Mouse (Mus musculus) layer of hippocampus, adult 18-20 months (tissue): ENCODE measurements around the gene Cdk5rap3. TPM values are rescaled to one million over a fixed set of nuclear protein-coding genes. Genes with fewer than 3 reads are reported as not detected.
A peak's percentile ranks its signal among the peaks of the same experiment; 100 is the strongest.

ENCODE experiments used
- DNase-seq, 2 experiments: peaks; one replicate each; pipeline ENCODE4 v3.0.0; 2022; ENCODE audit warnings: low spot score in 2 of 2
- total RNA-seq, 2 experiments: library from RNA; stranded (reverse); gene quantifications; 2 replicates each; pipeline ENCODE4 v1.2.3; 2021

Gene Cdk5rap3
- total RNA-seq, 2 experiments from 2014 or later, result 34.9 to 35.3 TPM

DNA sequence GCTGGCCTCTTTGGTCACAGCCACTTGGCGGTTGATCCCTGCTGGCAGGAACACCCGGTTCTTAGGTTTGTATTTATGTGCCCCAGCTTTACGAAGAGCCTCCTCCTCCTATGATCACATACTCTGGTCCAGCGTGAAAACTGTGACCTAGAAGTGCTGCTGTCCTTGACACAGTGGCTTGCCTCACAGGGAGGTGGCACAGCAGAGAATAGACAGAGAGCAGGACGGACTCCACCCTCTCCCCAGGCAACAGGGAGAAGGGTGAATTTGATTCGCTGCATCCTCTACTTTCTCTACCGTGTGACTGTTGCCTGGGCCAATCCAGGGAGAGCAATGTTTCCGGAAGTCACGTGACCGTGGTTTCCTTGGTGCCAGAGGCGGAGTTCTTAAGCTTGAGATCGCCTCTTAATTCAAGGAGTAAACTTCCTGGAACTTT, 18.6 kb upstream of the Cdk5rap3 start:
- DNase-seq, result peak in 1 of 2 experiments; percentile 57

DNA sequence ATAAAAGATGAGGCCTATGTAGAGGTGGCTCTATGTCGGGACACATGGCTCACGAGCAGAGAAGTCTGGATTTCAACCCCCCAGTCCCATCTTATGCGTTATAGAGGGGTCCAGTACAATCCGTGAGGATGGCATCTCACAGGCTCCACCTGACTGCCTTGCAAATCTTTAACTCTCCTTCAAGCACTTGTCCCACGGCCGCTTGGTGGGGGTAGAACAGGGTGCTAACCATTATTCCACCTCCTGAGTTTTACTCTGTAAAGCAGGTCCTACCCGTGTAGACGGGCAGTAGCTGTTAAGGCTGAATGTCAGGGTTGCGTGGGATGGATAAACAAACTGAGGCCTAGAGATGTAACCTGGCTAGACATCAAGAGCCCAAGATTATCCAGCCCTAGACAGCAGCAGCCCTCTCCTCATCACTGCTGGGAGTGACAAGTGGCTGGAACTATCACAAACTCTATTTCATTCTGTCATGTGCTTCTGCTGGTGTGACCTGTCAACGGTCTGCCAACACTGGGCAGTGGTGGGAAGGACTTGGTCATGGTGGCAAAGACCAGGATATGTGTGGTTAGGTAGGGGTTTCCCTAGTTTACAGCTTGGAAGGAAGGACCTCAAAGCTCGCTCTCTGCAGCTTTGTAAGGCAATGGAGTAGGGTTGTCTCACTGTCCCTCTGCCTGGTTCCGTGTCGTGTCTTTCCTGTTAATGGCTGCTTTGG, 17.4 kb upstream of the Cdk5rap3 start:
- no peak for DNase-seq

DNA sequence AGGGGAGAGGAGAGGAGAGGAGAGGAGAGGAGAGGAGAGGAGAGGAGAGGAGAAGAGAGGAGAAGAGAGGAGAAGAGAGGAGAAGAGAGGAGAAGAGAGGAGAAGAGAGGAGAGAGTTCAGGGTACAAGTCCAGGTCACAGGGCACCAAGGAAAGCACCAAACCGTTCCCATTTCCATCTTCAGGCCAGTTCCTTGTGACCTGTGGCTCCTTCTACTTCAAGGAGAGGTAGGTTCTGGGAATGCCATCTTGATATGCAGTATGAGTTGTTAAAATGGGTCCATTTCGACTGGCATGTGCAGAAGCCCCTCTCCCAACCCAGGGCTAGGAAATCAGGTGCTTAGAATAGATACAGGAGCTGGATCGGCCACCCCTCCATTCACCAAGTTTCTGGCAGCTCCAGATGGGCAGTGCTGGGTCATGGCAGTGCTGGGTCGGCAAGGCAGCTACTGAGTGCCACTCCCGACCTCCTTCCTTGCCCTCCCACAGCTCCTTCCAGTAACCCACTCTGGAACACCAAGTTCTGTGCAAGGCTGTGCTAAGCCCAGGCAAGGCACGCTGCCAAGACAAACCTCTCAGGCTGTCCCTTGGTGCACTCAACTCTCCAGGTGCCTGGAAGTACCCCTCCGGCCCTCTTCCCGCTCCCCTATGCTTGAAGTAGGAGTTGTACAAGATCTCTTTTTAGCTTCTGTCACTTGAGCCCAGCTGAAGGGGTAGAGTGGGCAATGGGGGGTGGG, 15.2 kb upstream of the Cdk5rap3 start:
- DNase-seq, result no peak

DNA sequence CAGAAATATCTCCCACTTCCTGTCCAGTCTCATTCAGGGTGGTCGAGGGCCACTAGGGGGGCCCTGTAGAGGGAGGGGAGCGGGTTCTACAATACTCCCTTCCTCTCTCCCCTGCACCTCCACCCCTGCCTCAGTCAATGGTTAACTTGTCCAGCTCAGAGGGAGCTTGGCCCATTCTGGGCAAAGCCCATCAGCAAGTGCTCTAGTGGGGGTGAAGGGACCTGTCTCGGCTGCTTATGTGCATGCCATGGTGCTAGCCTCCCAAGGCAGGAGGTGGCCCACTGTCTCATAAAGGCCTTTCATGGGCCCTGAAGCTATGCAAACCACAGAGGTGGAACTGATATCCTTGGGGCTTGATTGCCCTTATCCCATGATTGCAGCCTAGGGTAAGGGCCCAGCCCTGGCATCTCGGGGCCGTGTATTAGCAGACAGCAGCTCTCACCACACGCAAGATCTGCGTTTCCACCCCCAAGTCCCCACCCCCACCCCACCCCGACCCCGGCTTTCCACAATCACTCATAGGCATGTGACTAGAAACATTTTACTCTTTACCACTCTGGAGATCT, 13.6 kb upstream of the Cdk5rap3 start:
- no peak for DNase-seq

DNA sequence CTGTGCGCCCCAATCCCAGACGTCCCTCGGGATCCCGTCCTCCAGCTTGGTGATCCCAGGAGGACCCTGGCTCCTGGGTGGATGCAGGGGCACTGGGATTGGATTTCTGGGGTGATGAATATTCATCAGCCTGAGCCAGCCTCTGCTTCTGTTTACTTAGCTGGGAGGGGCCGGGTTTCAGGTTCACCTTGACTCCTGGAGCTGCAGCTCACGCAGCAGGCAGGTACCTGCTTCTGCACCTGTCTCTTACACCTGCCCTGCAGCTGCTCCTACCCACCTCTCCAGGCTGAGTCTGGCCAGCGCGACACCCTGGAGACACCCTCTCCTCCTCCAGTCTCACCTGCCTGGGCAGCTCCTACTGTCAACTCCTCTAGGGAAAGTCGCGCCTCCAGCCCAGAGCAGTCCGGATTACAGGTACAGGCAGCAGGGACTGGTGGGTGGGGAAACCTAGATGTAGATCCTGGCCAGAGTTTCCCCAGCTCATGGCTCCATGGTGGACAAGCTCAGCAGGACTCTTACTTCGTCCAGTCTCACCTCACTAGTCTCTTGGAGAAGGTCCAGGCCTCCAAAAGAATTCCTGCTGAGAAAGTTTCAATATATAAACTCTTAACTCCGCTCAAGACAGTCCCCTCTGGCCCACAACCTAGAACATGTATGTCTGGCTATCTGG, 12.9 kb upstream of the Cdk5rap3 start:
- DNase-seq, result no peak

DNA sequence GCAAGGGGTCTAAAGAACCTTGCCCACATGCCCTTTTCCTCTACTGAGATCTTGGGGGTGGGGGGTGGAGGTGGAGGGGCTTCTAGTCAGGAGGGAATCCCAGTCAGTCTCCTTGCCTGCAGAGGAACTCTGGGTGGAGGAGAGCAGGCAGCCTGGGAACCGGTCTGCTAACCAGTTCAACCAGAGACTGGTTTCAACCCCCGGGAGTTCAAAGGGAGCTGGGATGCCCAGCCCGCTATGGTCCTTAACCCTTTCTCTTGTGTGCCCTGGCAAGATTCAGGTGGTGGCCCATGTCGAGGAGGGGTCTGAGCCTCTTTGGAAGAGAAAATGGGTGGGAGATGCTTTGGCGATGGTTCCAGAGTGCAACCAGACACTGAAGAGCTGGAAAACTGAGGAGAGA, 12.4 kb upstream of the Cdk5rap3 start:
- no peak for DNase-seq

DNA sequence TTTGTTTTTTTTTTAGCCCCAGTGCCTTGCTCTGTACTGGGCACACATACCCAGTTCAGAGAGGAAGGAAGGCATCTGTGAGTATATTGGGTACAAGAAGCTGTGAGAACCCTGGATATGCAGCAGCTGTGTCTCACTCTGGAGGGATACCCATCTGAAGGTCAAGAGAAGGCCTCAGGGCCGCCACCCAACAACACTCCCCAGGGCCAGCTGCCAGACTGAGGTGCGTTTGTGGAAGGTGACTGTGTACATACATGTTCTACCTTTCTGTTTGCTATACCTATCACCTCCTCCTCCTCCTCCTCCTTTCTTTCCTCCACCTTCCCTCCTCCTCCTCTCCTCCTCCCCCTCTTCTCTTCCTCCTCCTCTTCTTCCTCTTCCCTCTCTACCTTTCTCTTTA, 11.8 kb upstream of the Cdk5rap3 start, which contains the start of gene Prr15l:
Prr15l (plus strand) TSS at position 17 of the 400 bp plus-strand sequence.
- DNase-seq, result no peak

DNA sequence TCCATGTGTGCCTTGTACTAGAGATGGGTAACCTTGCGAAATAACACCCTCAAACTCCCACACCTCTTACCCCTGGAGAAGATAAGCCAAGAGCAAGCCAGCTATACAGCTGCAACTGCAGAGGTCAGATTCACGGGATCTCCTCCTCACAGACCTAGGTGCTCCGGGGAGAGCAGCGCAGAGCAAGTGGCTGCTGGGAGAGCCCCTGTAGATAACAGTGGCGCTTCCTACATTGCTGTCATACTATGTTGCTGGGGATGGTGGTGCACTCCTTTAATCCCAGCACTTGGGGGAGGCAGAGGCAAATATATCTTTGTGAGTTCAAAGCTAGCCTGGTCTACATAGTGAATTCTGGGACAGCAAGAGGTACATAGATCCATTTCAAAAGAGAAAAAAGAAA, 10.3 kb upstream of the Cdk5rap3 start:
- no peak for DNase-seq

DNA sequence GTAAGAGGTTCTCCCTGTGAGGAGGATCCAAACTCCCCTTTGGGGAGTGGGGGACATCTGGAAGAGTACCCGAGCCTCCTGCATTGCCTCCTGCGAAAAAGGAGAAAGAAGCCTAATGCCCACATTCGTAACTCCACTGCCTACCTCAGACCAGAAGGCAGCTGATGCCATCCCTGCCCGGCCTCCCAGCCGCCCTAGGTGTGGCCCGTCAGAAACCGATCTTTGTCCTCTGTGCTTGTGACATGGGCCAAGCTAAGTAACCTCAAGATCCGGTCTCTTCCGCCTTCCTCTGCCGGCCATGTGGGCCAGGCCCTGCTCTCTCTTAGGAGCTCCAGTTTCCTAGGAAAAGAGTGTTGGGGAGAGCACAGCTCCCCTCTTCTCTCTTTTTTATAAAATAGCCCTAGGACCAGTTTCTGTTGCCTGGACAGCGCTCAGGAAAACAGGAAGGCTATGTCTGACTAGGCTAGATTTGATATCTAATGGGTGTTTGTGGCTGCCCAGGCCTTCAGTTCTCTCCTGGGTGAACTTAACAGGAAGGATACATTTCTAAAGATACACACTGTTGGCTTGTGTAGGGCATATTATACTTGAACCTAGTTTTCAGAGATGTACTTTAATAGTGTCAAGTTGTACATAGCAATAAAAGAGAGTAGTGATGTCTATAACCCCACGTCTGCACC, 9.3 kb upstream of the Cdk5rap3 start:
- DNase-seq, result no peak

DNA sequence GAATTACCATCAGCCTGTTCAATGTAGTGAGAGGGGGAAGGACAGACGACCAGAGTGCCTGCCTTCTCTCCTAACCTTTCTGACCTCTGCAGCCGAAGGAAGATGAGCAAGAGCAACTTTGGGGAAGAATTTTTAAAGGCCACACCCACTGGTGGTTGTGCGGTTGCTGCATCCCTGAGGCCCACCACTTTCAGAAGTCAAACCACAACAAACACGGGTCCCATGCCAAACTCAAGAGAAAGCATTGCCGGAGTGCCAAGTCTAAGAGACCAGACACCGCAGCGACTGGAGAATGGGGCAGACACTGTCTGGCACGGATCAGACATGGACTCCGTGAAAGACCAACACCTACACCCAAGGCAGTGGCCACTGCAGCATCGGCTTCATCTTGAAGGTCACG, 8.6 kb upstream of the Cdk5rap3 start:
- no peak for DNase-seq

DNA sequence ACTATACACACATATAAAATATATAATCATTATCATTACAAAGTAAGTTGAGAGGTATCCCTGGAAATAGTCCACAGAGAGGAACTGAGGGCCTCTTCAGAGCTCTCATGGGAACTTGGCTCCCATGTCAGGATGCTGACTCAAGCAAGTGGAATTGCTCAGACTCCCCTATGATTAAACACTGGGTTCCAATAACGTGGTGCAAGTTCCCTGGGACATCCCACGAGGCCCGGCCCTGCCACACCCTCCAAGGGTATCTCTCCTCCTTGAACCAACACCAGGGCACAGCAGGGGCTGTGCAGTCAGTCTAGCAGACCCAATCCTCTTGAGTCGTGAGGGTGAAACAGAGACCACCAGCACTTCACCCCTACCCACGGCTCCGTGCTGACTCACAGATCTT, 2.7 kb upstream of the Cdk5rap3 start:
- no peak for DNase-seq

DNA sequence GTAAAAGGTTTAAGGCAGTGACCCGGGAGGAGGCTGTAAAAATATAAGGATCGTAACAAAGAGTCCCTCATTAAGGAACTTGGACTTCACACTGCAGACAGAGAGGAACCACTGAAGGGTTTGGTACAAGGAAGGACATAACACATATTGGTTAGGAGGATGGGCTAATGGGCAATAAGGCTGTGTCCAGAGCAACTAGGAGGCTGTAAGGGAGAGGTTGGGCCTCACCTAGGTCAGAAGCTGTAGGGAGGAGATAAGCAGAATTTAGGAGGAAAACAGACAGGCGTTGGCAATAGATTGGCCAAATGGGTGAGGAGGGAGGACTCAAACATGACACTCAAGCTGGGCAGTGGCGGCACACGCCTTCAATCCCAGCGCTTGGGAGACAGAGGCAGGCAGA, 1.1 kb upstream of the Cdk5rap3 start:
- no peak for DNase-seq

DNA sequence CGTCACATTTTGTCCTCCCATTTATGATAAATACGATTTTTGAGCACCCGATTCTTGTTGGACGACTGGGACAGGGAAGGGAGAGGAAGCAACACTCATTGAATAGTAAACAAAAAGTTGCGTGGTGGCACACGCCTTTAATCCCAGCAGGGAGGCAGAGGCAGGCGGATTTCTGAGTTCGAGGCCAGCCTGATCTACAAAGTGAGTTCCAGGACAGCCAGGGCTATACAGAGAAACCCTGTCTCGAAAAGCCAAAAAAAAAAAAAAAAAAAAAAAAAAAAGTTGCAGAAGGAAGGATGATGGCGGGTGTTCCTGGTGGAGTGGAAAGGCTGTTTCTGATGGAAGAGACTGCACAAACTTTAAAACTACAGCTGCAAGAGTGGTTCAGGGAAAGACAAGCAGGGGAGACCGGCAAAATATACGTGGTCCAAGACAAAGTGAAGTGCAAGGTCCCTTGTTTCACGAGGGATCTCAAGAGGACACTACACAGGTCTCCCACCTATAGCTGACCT, 645 bp upstream of the Cdk5rap3 start:
- no peak for DNase-seq

DNA sequence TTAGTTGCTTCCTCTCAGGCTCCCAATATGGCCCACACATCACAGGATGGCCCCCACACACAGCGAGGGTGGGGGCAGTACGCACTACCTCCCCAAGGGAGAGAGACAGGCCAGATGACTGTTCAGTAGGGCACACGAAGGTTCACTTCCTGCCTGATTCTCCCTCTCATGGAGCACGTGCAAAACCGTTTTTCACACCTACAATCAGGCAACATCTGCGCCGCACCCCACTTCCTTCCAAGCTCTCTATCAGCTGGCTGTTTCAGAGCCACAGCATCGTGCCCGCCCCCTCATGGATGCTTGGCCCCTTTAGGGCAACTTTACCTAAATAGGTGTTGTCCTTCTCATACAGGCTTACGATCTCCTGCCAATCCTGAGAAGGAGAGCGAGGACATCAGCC, 3.6 kb downstream of the Cdk5rap3 start:
- no peak for DNase-seq

DNA sequence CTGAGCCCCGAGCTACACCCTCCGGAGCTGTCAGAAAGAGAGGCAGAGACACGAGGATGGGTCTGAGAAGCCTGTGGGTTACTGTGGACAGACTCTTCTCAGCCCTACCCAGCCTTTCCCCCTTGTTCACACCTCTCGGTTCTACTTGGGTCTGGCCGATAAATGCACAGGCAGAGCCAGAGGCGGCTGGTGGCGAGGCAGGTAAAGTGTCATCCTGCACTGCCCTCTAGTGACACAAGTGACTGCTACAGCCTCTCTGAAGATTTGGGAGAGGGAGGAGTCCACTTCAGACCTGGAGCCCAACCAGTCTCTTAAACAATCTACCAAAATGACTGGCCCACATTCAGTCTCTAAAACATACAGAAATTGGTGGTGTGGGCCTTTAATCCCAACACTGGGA, 6.3 kb downstream of the Cdk5rap3 start:
- DNase-seq, result peak; percentile 80 to 93

DNA sequence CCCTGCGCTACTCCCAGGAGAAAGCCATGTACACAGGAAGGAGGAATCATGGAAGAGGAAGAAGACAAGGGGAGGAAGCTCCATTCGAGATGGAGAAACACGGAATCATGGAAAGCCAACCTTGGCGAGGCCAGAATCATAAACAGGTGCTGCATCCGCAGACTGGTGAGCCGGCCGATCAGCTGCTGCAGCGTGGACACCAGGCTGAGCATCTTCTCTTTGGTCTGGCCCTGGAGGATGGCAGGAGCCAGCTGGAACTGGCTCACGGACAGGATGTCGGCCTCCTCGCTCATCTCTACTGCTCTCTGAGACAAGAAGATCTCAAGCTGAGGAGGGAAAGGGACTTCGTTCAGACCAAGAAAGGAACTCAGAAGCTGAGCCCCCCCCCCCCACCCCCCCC, 7.7 kb downstream of the Cdk5rap3 start:
- DNase-seq, result no peak

DNA sequence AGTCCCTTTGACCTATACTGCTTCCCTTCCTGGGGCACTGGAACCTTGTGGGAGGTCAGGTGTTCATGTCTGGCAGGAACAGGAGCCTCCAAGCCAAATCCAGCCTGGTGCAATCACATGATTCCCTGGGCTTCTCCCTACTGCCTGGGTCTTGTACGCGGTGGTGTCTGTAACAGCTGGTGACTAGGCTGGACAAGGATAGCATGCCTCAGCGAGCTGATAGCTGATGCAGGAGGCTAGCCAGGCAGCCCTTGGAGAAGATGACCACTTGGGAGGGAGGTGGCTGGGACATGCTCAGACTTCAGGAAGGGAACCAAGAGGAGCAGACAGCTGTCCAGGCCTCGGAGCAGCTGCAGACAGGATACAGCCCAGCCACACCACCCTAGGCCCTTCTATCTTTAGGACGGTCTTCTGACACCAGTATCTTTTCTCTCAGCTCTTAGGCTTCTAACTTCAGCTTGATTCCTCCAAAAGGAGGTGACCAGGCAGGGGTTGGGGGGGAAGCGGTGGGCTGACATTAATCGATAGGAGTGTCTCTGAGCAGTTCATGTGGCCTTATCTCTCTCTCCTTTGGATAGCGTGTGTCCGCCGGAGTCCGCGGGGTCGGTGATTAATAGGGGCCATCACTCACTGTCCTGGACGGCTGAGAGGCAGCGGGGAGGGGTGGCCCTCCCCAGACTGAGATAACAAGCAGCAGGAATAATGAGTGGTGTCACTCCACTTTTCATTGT, 9.7 kb downstream of the Cdk5rap3 start:
- DNase-seq, result no peak

DNA sequence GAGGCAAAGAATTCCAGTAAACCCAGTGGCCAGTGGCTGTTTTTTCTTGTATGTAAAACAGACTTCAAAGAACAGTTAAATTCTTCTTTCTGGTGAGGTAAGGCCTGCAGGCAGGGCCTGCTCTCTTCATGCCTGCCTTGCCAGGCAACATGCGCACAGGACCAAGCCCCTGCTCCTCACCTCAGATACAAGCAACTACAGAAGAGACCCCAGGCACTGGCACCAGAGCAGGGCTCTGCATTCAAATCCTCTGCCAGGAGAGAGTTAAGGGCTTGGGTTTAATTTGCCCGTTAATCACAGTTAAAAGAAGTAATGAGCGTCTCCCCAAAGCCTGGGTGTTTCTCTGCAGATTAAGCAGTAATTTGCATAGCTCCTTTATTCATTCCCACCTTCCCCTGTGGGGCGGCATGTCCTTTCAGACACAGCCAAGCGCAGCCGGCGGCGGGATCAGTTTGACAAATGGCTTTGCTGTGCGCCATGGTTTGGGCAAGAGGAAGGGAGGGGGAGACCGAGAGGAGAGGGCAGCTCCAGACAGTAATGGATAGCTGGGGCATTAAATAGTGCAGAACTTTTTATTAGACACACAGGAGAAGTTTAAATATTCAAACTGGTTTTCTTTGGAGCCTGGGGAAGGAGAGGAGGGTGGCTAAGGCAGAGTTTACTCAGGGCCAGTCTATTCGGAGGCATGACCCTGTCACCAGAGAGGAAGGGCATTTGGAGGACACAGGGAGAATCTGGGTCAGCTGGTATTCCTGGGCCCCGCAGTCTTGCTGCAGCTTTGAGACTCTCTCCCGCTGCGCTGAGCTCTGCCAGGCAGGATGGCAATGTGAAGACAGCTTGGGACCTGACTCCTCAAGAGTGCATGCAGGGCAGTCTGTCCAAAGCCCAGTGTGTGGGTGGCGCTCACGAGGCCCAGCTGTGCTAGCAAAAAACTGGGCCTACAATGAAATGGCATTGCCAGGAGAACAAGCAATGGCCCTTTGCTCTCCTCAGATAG, 13.4 kb downstream of the Cdk5rap3 start:
- DNase-seq, result no peak

DNA sequence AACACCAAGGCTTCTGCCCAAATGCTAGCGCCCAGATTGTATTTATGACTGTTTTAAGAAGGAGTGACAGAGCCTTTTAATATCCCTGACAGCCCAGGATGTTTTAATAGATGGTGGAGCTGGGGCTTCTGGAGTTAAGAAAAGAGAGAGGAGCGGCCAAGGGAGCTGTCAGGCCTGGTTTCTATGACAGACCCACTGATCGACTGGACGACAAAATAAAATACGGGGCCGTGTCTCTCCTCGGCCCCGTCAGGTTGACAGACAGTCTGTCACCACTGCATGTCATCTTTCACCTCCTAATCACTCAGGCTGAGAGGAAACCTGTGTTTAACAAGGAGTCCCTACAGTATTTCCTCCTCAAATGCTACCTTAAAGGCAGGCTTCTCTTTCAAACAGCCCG, 15.0 kb downstream of the Cdk5rap3 start:
- DNase-seq, result no peak
